Mouse (Mus musculus): ENCODE measurements around the gene E2f7. TPM values are rescaled to one million over a fixed set of nuclear protein-coding genes. Genes with fewer than 3 reads are reported as not detected.

E2f7 gene
- polyA plus RNA-seq (2014; fragmentation: Nextera tagmentation; extraction: Ambion mirVana): 23.6 and 32.4 TPM in 2 replicates

GRCm38 (mm10) chr10:110744686-110745639 is at the start of gene E2f7:
Gene E2f7, plus strand, starts transcription at chr10:110745439.
- Histone ChIP-seq H3K27me3 (ENCODE audit: control insufficient read depth, insufficient read depth, low read length) (no peaks in the 10 kb centered on the region), H3K4me2 (replicated peaks; ENCODE audit: low read depth, low read length) (peak within 1 kb of the TSS; percentile 93), H3K4me1 (ENCODE audit: control insufficient read depth, insufficient read depth, low read length) (peaks cover 11% of the 10 kb centered on the region; the same call in 1 of the 2 replicates), H3K9me3 (ENCODE audit: control insufficient read depth, low read length) (no peaks in the 10 kb centered on the region), H3K9ac (ENCODE audit: low read depth, low read length) (peak within 1 kb of the TSS; percentile 89), H3K36me3 (ENCODE audit: control insufficient read depth, insufficient read depth, low read length) (peaks cover 21% of the 10 kb centered on the region), H3K27ac (ENCODE audit: low read depth, low read length) (peak within 1 kb of the TSS; percentile 83), H3K4me3 (ENCODE audit: low read length) (peak within 1 kb of the TSS; percentile 73)
- under 1% methylated on average over 78 of the region's 98 CpGs for WGBS
- ATAC-seq (ENCODE audit: low FRiP score, low TSS enrichment): peak; percentile 98

- no peaks in the 10 kb centered on the region for H3K9me3 ChIP-seq (ENCODE audit: control insufficient read depth, low read length)
- no peak overlapping the region for H3K9ac ChIP-seq (ENCODE audit: low read depth, low read length)
- H3K4me2 ChIP-seq (replicated peaks; ENCODE audit: low read depth, low read length): no peak overlapping the region
- H3K4me3 ChIP-seq (ENCODE audit: low read length): no peak overlapping the region
- WGBS: 79% methylated on average over 1 of the region's 1 CpGs
- no peaks in the 10 kb centered on the region for H3K4me1 ChIP-seq (ENCODE audit: control insufficient read depth, insufficient read depth, low read length)
- H3K27ac ChIP-seq (ENCODE audit: low read depth, low read length): no peak overlapping the region
- H3K36me3 ChIP-seq (ENCODE audit: control insufficient read depth, insufficient read depth, low read length): no peaks in the 10 kb centered on the region
- no peak for ATAC-seq (ENCODE audit: low FRiP score, low TSS enrichment)
- H3K27me3 ChIP-seq (ENCODE audit: control insufficient read depth, insufficient read depth, low read length): no peaks in the 10 kb centered on the region
Observed at GRCm38 (mm10) chr10:110701276-110701675, 44.0 kb upstream of the E2f7 start.

- ATAC-seq (ENCODE audit: low FRiP score, low TSS enrichment): no peak
- no peaks in the 10 kb centered on the region for H3K36me3 ChIP-seq (ENCODE audit: control insufficient read depth, insufficient read depth, low read length)
Observed at GRCm38 (mm10) chr10:110705672-110706071, 39.6 kb upstream of the E2f7 start.

GRCm38 (mm10) chr10:110707390-110708113 is 37.7 kb upstream of the E2f7 start:
- Histone ChIP-seq H3K36me3 (ENCODE audit: control insufficient read depth, insufficient read depth, low read length) (no peaks in the 10 kb centered on the region), H3K4me3 (ENCODE audit: low read length) (no peak overlapping the region), H3K9ac (ENCODE audit: low read depth, low read length) (no peak overlapping the region), H3K27ac (ENCODE audit: low read depth, low read length) (no peak overlapping the region), H3K4me1 (ENCODE audit: control insufficient read depth, insufficient read depth, low read length) (no peaks in the 10 kb centered on the region), H3K4me2 (replicated peaks; ENCODE audit: low read depth, low read length) (no peak overlapping the region), H3K9me3 (ENCODE audit: control insufficient read depth, low read length) (no peaks in the 10 kb centered on the region), H3K27me3 (ENCODE audit: control insufficient read depth, insufficient read depth, low read length) (no peaks in the 10 kb centered on the region)
- peak; percentile 72; the same call in 1 of the 2 replicates for ATAC-seq (ENCODE audit: low FRiP score, low TSS enrichment)
- 45% methylated on average over 16 of the region's 16 CpGs for WGBS

More at GRCm38 (mm10) chr10:110705672-110706071, 39.6 kb upstream of the E2f7 start:
- no peaks in the 10 kb centered on the region for H3K4me1 ChIP-seq (ENCODE audit: control insufficient read depth, insufficient read depth, low read length)
- no peaks in the 10 kb centered on the region for H3K9me3 ChIP-seq (ENCODE audit: control insufficient read depth, low read length)
- no peak overlapping the region for H3K4me2 ChIP-seq (replicated peaks; ENCODE audit: low read depth, low read length)
- no peak overlapping the region for H3K4me3 ChIP-seq (ENCODE audit: low read length)
- no peaks in the 10 kb centered on the region for H3K27me3 ChIP-seq (ENCODE audit: control insufficient read depth, insufficient read depth, low read length)
- WGBS: 44% methylated on average over 9 of the region's 9 CpGs
- no peak overlapping the region for H3K9ac ChIP-seq (ENCODE audit: low read depth, low read length)
- no peak overlapping the region for H3K27ac ChIP-seq (ENCODE audit: low read depth, low read length)

- H3K36me3 ChIP-seq (ENCODE audit: control insufficient read depth, insufficient read depth, low read length): no peaks in the 10 kb centered on the region
- no peaks in the 10 kb centered on the region for H3K27me3 ChIP-seq (ENCODE audit: control insufficient read depth, insufficient read depth, low read length)
- no peak for ATAC-seq (ENCODE audit: low FRiP score, low TSS enrichment)
- no peak overlapping the region for H3K27ac ChIP-seq (ENCODE audit: low read depth, low read length)
- H3K4me3 ChIP-seq (ENCODE audit: low read length): no peak overlapping the region
- H3K4me2 ChIP-seq (replicated peaks; ENCODE audit: low read depth, low read length): no peak overlapping the region
- no peaks in the 10 kb centered on the region for H3K4me1 ChIP-seq (ENCODE audit: control insufficient read depth, insufficient read depth, low read length)
- H3K9me3 ChIP-seq (ENCODE audit: control insufficient read depth, low read length): no peaks in the 10 kb centered on the region
- H3K9ac ChIP-seq (ENCODE audit: low read depth, low read length): no peak overlapping the region
- 53% methylated on average over 10 of the region's 10 CpGs for WGBS
Observed at GRCm38 (mm10) chr10:110716887-110717286, 28.4 kb upstream of the E2f7 start.

GRCm38 (mm10) chr10:110726431-110726830 is 18.8 kb upstream of the E2f7 start:
- H3K9me3 ChIP-seq (ENCODE audit: control insufficient read depth, low read length): no peaks in the 10 kb centered on the region
- WGBS: 83% methylated on average over 15 of the region's 15 CpGs
- no peak for ATAC-seq (ENCODE audit: low FRiP score, low TSS enrichment)
- no peak overlapping the region for H3K9ac ChIP-seq (ENCODE audit: low read depth, low read length)
- no peak overlapping the region for H3K27ac ChIP-seq (ENCODE audit: low read depth, low read length)
- no peaks in the 10 kb centered on the region for H3K27me3 ChIP-seq (ENCODE audit: control insufficient read depth, insufficient read depth, low read length)
- H3K4me2 ChIP-seq (replicated peaks; ENCODE audit: low read depth, low read length): no peak overlapping the region
- no peaks in the 10 kb centered on the region for H3K4me1 ChIP-seq (ENCODE audit: control insufficient read depth, insufficient read depth, low read length)
- H3K36me3 ChIP-seq (ENCODE audit: control insufficient read depth, insufficient read depth, low read length): no peaks in the 10 kb centered on the region
- no peak overlapping the region for H3K4me3 ChIP-seq (ENCODE audit: low read length)

GRCm38 (mm10) chr10:110727816-110728215 is 17.4 kb upstream of the E2f7 start:
- H3K4me2 ChIP-seq (replicated peaks; ENCODE audit: low read depth, low read length): no peak overlapping the region
- H3K36me3 ChIP-seq (ENCODE audit: control insufficient read depth, insufficient read depth, low read length): no peaks in the 10 kb centered on the region
- H3K9ac ChIP-seq (ENCODE audit: low read depth, low read length): no peak overlapping the region
- ATAC-seq (ENCODE audit: low FRiP score, low TSS enrichment): no peak
- H3K27ac ChIP-seq (ENCODE audit: low read depth, low read length): no peak overlapping the region
- no peaks in the 10 kb centered on the region for H3K4me1 ChIP-seq (ENCODE audit: control insufficient read depth, insufficient read depth, low read length)
- no peak overlapping the region for H3K4me3 ChIP-seq (ENCODE audit: low read length)
- H3K9me3 ChIP-seq (ENCODE audit: control insufficient read depth, low read length): no peaks in the 10 kb centered on the region
- 51% methylated on average over 4 of the region's 4 CpGs for WGBS
- H3K27me3 ChIP-seq (ENCODE audit: control insufficient read depth, insufficient read depth, low read length): no peaks in the 10 kb centered on the region

- Histone ChIP-seq H3K4me1 (ENCODE audit: control insufficient read depth, insufficient read depth, low read length) (no peaks in the 10 kb centered on the region), H3K4me3 (ENCODE audit: low read length) (no peak overlapping the region), H3K27me3 (ENCODE audit: control insufficient read depth, insufficient read depth, low read length) (no peaks in the 10 kb centered on the region), H3K4me2 (replicated peaks; ENCODE audit: low read depth, low read length) (no peak overlapping the region), H3K9me3 (ENCODE audit: control insufficient read depth, low read length) (no peaks in the 10 kb centered on the region; the same call in 1 of the 2 replicates), H3K9ac (ENCODE audit: low read depth, low read length) (no peak overlapping the region), H3K27ac (ENCODE audit: low read depth, low read length) (no peak overlapping the region), H3K36me3 (ENCODE audit: control insufficient read depth, insufficient read depth, low read length) (no peaks in the 10 kb centered on the region)
- peak; percentile 81 for ATAC-seq (ENCODE audit: low FRiP score, low TSS enrichment)
- 23% methylated on average over 6 of the region's 6 CpGs for WGBS
Observed at GRCm38 (mm10) chr10:110733343-110733742, 11.9 kb upstream of the E2f7 start.

Data from kidney, embryonic 14.5 days (tissue).